Mouse (Mus musculus): ENCODE results near the gene Car9.
"Not testable (repeated sequence)": the region's sequence is repeated elsewhere in the genome, so short reads cannot be mapped to it uniquely, and the experiment has no call there.

Car9 gene

GRCm38 (mm10) chr4:43528487-43528886 is 21.7 kb downstream of the Car9 start:
- no peak for DNase-seq (ENCODE audit: low read depth)

- DNase-seq (ENCODE audit: low read depth), result no peak
Measured at GRCm38 (mm10) chr4:43530081-43530501, 23.3 kb downstream of the Car9 start.

GRCm38 (mm10) chr4:43530581-43530980 is 23.8 kb downstream of the Car9 start:
- DNase-seq (ENCODE audit: low read depth), result peak; percentile 76

GRCm38 (mm10) chr4:43533270-43533669 is 26.5 kb downstream of the Car9 start:
- DNase-seq (ENCODE audit: low read depth), result no peak

GRCm38 (mm10) chr4:43535628-43536027 is 28.9 kb downstream of the Car9 start:
- no peak for DNase-seq (ENCODE audit: low read depth)

GRCm38 (mm10) chr4:43536031-43536430 is 29.3 kb downstream of the Car9 start:
- DNase-seq (ENCODE audit: low read depth), result no peak

GRCm38 (mm10) chr4:43542044-43542443 is 35.3 kb downstream of the Car9 start:
- DNase-seq (ENCODE audit: low read depth), result no peak

- DNase-seq (ENCODE audit: low read depth), result no peak
Measured at GRCm38 (mm10) chr4:43546375-43547047, 39.7 kb downstream of the Car9 start.

- DNase-seq (ENCODE audit: low read depth), result no peak
Measured at GRCm38 (mm10) chr4:43547160-43547559, 40.4 kb downstream of the Car9 start.

GRCm38 (mm10) chr4:43549055-43549454 is 42.3 kb downstream of the Car9 start:
- DNase-seq (ENCODE audit: low read depth), result no peak

DNA sequence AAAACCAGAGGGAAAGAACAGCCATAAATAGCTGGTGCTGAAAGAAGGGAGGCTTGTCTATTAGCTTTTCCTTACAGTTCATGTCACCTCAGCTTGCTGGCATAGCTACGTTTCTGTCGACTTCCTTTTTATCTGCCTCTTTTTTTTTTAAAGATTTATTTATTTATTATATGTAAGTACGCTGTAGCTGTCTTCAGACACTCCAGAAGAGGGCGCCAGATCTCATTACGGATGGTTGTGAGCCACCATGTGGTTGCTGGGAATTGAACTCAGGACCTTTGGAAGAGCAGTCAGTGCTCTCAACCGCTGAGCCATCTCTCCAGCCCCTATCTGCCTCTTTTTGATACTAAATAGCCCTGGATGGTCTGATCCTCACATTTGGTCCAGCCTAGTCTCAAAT is 45.1 kb downstream of the Car9 start:
- not testable (repeated sequence) for DNase-seq (ENCODE audit: low read depth)

GRCm38 (mm10) chr4:43552437-43552836 is 45.7 kb downstream of the Car9 start:
- DNase-seq (ENCODE audit: low read depth), result no peak

GRCm38 (mm10) chr4:43553891-43554290 is 47.1 kb downstream of the Car9 start:
- no peak for DNase-seq (ENCODE audit: low read depth)

DNA sequence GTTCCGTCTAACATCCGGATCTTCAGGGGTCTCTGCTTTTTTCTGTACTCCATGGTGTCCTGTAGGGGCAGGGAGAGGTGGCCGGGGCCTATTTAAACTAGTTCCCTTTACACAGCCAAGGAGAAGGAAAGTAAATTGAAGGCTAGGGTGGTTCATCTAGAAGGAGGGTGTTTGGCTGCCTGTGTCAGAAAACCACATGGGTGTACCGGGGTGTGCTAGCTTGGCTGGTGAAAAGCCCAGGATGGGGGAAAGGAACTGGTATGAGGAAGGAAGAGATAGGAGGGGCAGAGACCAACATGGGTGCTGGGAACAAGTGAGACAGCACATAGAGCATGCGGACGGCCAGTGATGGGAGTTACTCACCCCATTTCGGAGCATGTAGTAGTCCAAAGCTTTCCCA is 49.2 kb downstream of the Car9 start:
- no peak for DNase-seq (ENCODE audit: low read depth)

GRCm38 (mm10) chr4:43558028-43558630 is 51.4 kb downstream of the Car9 start:
- DNase-seq (ENCODE audit: low read depth), result no peak

DNA sequence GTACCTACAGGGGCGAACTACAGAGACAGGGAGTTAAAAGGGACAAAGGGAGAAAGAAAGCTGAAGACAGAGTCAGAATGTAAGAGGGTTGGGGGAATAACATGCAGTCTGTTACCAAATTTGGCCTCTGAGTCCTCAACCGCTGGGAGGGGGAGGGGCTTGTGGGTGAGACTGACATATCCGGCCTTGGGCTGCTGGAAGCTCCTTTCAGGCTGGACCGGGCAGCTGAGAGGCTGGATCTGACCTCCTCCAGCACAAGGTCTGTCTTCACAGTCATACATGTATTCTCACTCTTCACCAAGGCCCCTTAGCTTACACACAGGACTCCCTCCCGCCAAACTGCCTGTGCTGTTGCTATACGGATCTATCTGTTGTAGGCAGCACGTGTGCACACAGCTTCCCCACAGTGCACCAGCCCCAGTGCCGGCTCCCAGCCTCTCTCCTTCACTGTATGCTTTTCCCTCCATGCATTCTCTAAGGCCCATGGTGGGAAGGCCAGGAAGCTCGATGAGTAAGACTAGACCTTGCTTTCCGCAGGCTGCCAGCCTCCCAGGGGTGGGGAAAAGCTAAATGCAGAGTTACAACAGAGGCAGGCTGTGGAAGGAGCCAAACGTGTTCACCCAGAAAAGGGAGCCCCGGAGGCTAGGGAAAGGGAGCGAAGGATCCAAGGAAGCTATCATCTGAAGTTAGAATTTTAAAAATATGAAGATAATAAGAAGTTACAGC is 52.0 kb downstream of the Car9 start:
- peak; percentile 70 for DNase-seq (ENCODE audit: low read depth)

GRCm38 (mm10) chr4:43559519-43560242 is 52.9 kb downstream of the Car9 start:
- no peak for DNase-seq (ENCODE audit: low read depth)

GRCm38 (mm10) chr4:43560243-43560611 is 53.5 kb downstream of the Car9 start:
- no peak for DNase-seq (ENCODE audit: low read depth)

DNA sequence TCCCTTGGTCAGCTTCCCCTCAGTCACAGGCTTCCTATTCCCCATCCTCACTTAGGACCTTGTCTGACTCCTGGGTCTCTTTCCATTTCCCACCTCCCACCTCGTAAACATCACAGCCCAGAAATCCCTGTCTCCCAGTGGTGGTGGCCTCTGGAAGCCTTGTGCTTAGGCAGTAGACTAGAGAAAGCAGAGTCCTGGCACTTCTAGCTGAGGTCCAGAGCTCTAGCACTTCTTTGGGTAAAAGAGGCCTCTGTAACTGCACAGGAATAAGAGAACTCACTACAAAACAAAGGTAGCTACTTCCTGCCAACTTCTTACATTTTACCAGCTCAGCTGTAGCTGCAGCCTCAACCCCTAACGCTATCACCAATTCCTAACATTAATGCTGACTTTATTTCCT is 54.2 kb downstream of the Car9 start:
- DNase-seq (ENCODE audit: low read depth), result no peak

DNA sequence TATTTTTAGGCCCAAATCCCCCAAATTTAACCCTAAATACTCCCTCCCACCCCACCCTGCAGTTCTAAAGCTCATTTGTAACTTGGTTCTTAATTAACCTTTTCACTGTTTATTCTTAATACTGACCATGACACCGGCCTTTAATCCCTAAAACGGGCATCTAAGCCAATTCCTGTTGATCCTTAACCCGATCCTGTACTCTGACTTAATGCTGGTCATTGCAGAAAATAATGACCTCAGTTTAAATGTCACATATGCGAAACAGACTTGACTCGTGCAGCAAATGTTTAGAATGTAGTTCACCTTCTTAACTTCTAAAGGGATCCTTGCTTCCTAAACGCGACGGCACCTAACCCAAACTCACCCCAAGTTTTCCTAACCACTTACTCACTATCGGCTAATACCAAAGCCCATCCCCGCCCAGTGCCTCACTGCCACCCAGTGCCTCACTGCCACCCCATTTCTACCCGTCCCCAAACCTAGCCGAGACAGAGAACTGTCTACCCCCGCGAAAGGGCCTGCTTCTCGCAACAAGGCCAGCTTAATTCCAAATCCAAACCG is 54.8 kb downstream of the Car9 start:
- no peak for DNase-seq (ENCODE audit: low read depth)

GRCm38 (mm10) chr4:43561997-43562768 is 55.4 kb downstream of the Car9 start, which contains the start of the genes Creb3 and Tln1:
Gene Creb3 (plus strand): TSS chr4:43562332.
Gene Tln1 (minus strand): TSS chr4:43562691.
- DNase-seq (ENCODE audit: low read depth), result peak; percentile 95

Data from c-Kit-positive CD71-negative TER-119-negative erythroid progenitor cells, embryonic 14.5 days (primary cell).